Mouse (Mus musculus): ENCODE measurements at regions not wholly inside any gene's neighbourhood (a gene's known extent, or its start where the extent isn't known, plus 50 kb on each side); places are given as distances from the start of the nearest gene placed in this dataset.
"Not testable (repeated sequence)": the region's sequence is repeated elsewhere in the genome, so short reads cannot be mapped to it uniquely, and the experiment has no call there.

GRCm38 (mm10) chr8:8973334-8973733 is 283.0 kb upstream of the Arglu1 start:
- no peak for DNase-seq

- DNase-seq, result no peak
These were observed 280.5 kb upstream of the Arglu1 start for GRCm38 (mm10) chr8:8970776-8971175.

GRCm38 (mm10) chr8:8970346-8970745 is 280.0 kb upstream of the Arglu1 start:
- no peak for DNase-seq

GRCm38 (mm10) chr8:8969112-8969950 is 279.0 kb upstream of the Arglu1 start:
- peak; percentile 61 to 69 for DNase-seq

GRCm38 (mm10) chr8:8966658-8967048 is 276.3 kb upstream of the Arglu1 start:
- DNase-seq, result no peak

GRCm38 (mm10) chr8:8965983-8966657 is 275.8 kb upstream of the Arglu1 start:
- DNase-seq, result no peak

- DNase-seq, result no peak
These were observed 269.9 kb upstream of the Arglu1 start for GRCm38 (mm10) chr8:8960221-8960620.

- DNase-seq, result no peak
These were observed 269.4 kb upstream of the Arglu1 start for GRCm38 (mm10) chr8:8959787-8960093.

GRCm38 (mm10) chr8:8959021-8959786 is 268.9 kb upstream of the Arglu1 start:
- DNase-seq, result peak in 1 of 2 experiments; percentile 19

GRCm38 (mm10) chr8:8958140-8958539 is 267.8 kb upstream of the Arglu1 start:
- DNase-seq, result not testable (repeated sequence)

- no peak for DNase-seq
These were observed 261.9 kb upstream of the Arglu1 start for GRCm38 (mm10) chr8:8952212-8952611.

- no peak for DNase-seq
These were observed 260.9 kb upstream of the Arglu1 start for GRCm38 (mm10) chr8:8951186-8951585.

- DNase-seq, result no peak
These were observed 257.3 kb upstream of the Arglu1 start for GRCm38 (mm10) chr8:8947516-8948161.

- no peak for DNase-seq
These were observed 252.7 kb upstream of the Arglu1 start for GRCm38 (mm10) chr8:8942991-8943390.

- no peak for DNase-seq
These were observed 250.6 kb upstream of the Arglu1 start for GRCm38 (mm10) chr8:8940899-8941298.

GRCm38 (mm10) chr8:8938536-8938935 is 248.2 kb upstream of the Arglu1 start:
- no peak for DNase-seq

GRCm38 (mm10) chr8:8932466-8932865 is 242.1 kb upstream of the Arglu1 start:
- DNase-seq, result no peak

GRCm38 (mm10) chr8:8931746-8932145 is 241.4 kb upstream of the Arglu1 start:
- no peak for DNase-seq

GRCm38 (mm10) chr8:8928074-8928862 is 237.9 kb upstream of the Arglu1 start:
- no peak for DNase-seq

GRCm38 (mm10) chr8:8921446-8921845 is 231.1 kb upstream of the Arglu1 start:
- no peak for DNase-seq

- DNase-seq, result no peak
These were observed 229.5 kb upstream of the Arglu1 start for GRCm38 (mm10) chr8:8919582-8920503.

Measured in kidney, postnatal 36 days (tissue).